Mouse (Mus musculus): ENCODE results near the gene Slc25a29.

GRCm38 (mm10) chr12:108820461-108820860 is 15.2 kb downstream of the Slc25a29 start:
- no peak for TF ChIP-seq CTCF (IDR thresholded peaks at IDR 0.05; ENCODE audit: control insufficient read depth, insufficient read depth, insufficient read length)
- TF ChIP-seq MYOD1 (IDR thresholded peaks at IDR 0.05; ENCODE audit: control insufficient read depth, insufficient read length, low read depth), result no peak
- no peak for TF ChIP-seq MAX (IDR thresholded peaks at IDR 0.05)
- TF ChIP-seq USF1 (IDR thresholded peaks at IDR 0.05; ENCODE audit: low read depth), result no peak
- TF ChIP-seq CEBPB (IDR thresholded peaks at IDR 0.05; ENCODE audit: low read depth), result no peak
- TF ChIP-seq MYOG (IDR thresholded peaks at IDR 0.05; ENCODE audit: control insufficient read depth, extremely low read depth, insufficient read length), result no peak
